ENCODE assay signal across 10 mouse cellular contexts in the genomic region with DNA sequence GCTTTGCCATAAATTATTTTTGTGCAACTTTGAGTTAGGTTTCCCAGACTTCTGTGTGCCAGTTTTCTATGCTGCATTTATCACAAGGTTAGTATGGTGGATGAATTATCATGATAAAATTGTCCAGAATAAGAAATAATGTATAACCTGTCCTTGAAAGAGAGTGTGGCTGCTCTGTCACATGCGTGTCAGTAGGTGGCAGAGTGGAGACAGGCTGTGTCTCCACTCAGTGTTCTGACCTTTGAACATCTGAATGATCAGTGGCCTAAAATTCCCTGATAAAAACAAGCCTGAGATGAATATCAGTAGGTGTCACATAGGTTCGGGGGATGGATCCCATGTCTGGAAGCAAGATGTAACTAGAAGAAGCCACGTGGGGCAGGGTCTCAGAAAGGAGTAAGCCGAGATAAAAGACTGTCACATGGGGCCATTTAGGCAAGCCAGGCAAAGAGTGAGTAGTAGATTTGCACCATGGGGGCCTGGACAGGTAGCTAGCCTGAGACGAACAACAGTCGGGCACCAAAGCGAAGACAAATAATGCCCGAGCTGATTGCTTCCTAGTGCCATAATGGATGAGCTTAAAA.
DNase-seq lines count a peak whose midpoint lies in the region; ATAC-seq and TF ChIP-seq lines count a peak whose summit lies in the region.
"Had no signal": no experiment of that assay in that cellular context is flagged by ENCODE, and none has a peak within 500 bp of the region (broad histone marks: within the 10 kb centered on the region; RNA-seq: fewer than 3 reads in every experiment).

No protein-coding gene starts in this region.

- peak; percentile 15 for DNase-seq in hindbrain, embryonic 11.5 days (ENCODE audit: low spot score)
- no peak for DNase-seq in lung, postnatal 0 days (ENCODE audit: low spot score)
- no peak for DNase-seq in lung, postnatal 4 days
- peak; percentile 27 for DNase-seq in retina, postnatal 1 day
- DNase-seq in cerebellum, postnatal 36 days, result no peak
- DNase-seq: heart, postnatal 14 days; spleen, adult 18-20 months had no signal

- no peak overlapping the region for H3K4me2 ChIP-seq in hindbrain, embryonic 11.5 days (replicated peaks; ENCODE audit: low read depth, low read length)
- no peak overlapping the region for H3K4me2 ChIP-seq in hindbrain, embryonic 13.5 days
- no peak overlapping the region for H3K4me2 ChIP-seq in lung, postnatal 0 days (replicated peaks; ENCODE audit: low read depth, low read length)
- H3K4me2 ChIP-seq: neural tube, embryonic 13.5 days had no signal

- no peaks in the 10 kb centered on the region for H3K4me1 ChIP-seq in hindbrain, embryonic 11.5 days (replicated peaks; ENCODE audit: control insufficient read depth, insufficient read depth, low read length)
- H3K4me1 ChIP-seq in hindbrain, embryonic 13.5 days (replicated peaks), result 0 out of 2 replicates have a peak, but pooled peaks cover 3% of the 10 kb centered on the region
- H3K4me1 ChIP-seq in lung, postnatal 0 days (ENCODE audit: insufficient read depth, low read depth, low read length), result no peaks in the 10 kb centered on the region
- H3K4me1 ChIP-seq in cortical plate, adult 2 months (ENCODE audit: control insufficient read depth, insufficient read depth, low read length), result no peaks in the 10 kb centered on the region

- no peaks in the 10 kb centered on the region for H3K27me3 ChIP-seq in hindbrain, embryonic 11.5 days (ENCODE audit: control insufficient read depth, insufficient read depth, low read length)
- no peaks in the 10 kb centered on the region for H3K27me3 ChIP-seq in hindbrain, embryonic 13.5 days
- H3K27me3 ChIP-seq in lung, postnatal 0 days (replicated peaks; ENCODE audit: insufficient read depth, low read length), result no peaks in the 10 kb centered on the region
- H3K27me3 ChIP-seq: neural tube, embryonic 13.5 days had no signal

- 69% methylated on average over 8 of the region's 8 CpGs for whole genome bisulfite sequencing in hindbrain, embryonic 11.5 days
- 76% methylated on average over 8 of the region's 8 CpGs for WGBS in hindbrain, embryonic 13.5 days
- 63% methylated on average over 8 of the region's 8 CpGs for WGBS in lung, postnatal 0 days

- H3K9ac ChIP-seq in hindbrain, embryonic 11.5 days (ENCODE audit: low read depth, low read length), result no peak overlapping the region
- no peak overlapping the region for H3K9ac ChIP-seq in hindbrain, embryonic 13.5 days
- no peak overlapping the region for H3K9ac ChIP-seq in lung, postnatal 0 days (replicated peaks; ENCODE audit: low read depth)
- H3K9ac ChIP-seq: neural tube, embryonic 13.5 days had no signal

- no peaks in the 10 kb centered on the region for H3K36me3 ChIP-seq in hindbrain, embryonic 11.5 days (ENCODE audit: control insufficient read depth, insufficient read depth, low read length)
- no peaks in the 10 kb centered on the region for H3K36me3 ChIP-seq in hindbrain, embryonic 13.5 days
- H3K36me3 ChIP-seq in lung, postnatal 0 days (ENCODE audit: insufficient read depth, low read length), result no peaks in the 10 kb centered on the region
- H3K36me3 ChIP-seq: neural tube, embryonic 13.5 days had no signal

- peak; percentile 48; the same call in 1 of the 2 replicates for ATAC-seq in hindbrain, embryonic 11.5 days (ENCODE audit: low FRiP score)
- ATAC-seq in hindbrain, embryonic 13.5 days (ENCODE audit: low FRiP score), result no peak
- no peak for ATAC-seq in lung, postnatal 0 days

- peak; percentile 54 for TF ChIP-seq CTCF in lung, postnatal 0 days (IDR thresholded peaks at IDR 0.05)
- peak; percentile 54 for TF ChIP-seq CTCF in cortical plate, adult 2 months (IDR thresholded peaks at IDR 0.05; ENCODE audit: extremely low read depth, insufficient read depth, low read length)

- H3K4me3 ChIP-seq in hindbrain, embryonic 11.5 days (ENCODE audit: low read depth, low read length), result no peak overlapping the region
- no peak overlapping the region for H3K4me3 ChIP-seq in hindbrain, embryonic 13.5 days
- H3K4me3 ChIP-seq in lung, postnatal 0 days (ENCODE audit: low read depth, low read length), result no peak overlapping the region
- H3K4me3 ChIP-seq in cortical plate, adult 2 months (ENCODE audit: insufficient read depth, low read length), result no peak overlapping the region
- H3K4me3 ChIP-seq: neural tube, embryonic 13.5 days had no signal

- no peak for TF ChIP-seq EP300 in lung, postnatal 0 days (IDR thresholded peaks at IDR 0.05)

- no peak overlapping the region for H3K27ac ChIP-seq in hindbrain, embryonic 11.5 days (ENCODE audit: low read depth, low read length)
- no peak overlapping the region for H3K27ac ChIP-seq in hindbrain, embryonic 13.5 days
- no peak overlapping the region for H3K27ac ChIP-seq in lung, postnatal 0 days (ENCODE audit: low read length)
- no peak overlapping the region for H3K27ac ChIP-seq in cortical plate, adult 2 months (ENCODE audit: insufficient read depth, low read length)
- H3K27ac ChIP-seq: neural tube, embryonic 13.5 days had no signal

- no peak for TF ChIP-seq POLR2A in cortical plate, adult 2 months (IDR thresholded peaks at IDR 0.05; ENCODE audit: extremely low read depth, insufficient read depth, low read length)

- H3K9me3 ChIP-seq in hindbrain, embryonic 11.5 days (ENCODE audit: control insufficient read depth, low read length), result no peaks in the 10 kb centered on the region
- H3K9me3 ChIP-seq in hindbrain, embryonic 13.5 days, result no peaks in the 10 kb centered on the region
- H3K9me3 ChIP-seq in lung, postnatal 0 days (ENCODE audit: low read length), result no peaks in the 10 kb centered on the region
- H3K9me3 ChIP-seq: neural tube, embryonic 13.5 days had no signal

Comparison
In these comparisons a context has a peak if more than half of its experiments do, and no peak if none do; other contexts are left out.
1. DNase-seq: peak in hindbrain, embryonic 11.5 days (single experiment) and retina, postnatal 1 day (single experiment); none in lung, postnatal 0 days (single experiment), lung, postnatal 4 days (0 of 2) and cerebellum, postnatal 36 days (0 of 2).